Mouse (Mus musculus) liver, adult 2 months (tissue): Measurements from ENCODE around the gene Crebl2.

Experiments
- CTCF ChIP-seq: fragments of 200-500 bp; IDR thresholded peaks from 2 replicates; pipeline ENCODE4 v1.5.1; 2011; ENCODE audit warnings: low read depth, low read length, control low read depth
- POLR2A ChIP-seq: fragments of 200-500 bp; IDR thresholded peaks from 2 replicates; pipeline ENCODE4 v1.6.1; 2011; ENCODE audit warnings: low read length, control low read depth; ENCODE audit not compliant: insufficient read depth; ENCODE audit errors: extremely low read depth

DNA sequence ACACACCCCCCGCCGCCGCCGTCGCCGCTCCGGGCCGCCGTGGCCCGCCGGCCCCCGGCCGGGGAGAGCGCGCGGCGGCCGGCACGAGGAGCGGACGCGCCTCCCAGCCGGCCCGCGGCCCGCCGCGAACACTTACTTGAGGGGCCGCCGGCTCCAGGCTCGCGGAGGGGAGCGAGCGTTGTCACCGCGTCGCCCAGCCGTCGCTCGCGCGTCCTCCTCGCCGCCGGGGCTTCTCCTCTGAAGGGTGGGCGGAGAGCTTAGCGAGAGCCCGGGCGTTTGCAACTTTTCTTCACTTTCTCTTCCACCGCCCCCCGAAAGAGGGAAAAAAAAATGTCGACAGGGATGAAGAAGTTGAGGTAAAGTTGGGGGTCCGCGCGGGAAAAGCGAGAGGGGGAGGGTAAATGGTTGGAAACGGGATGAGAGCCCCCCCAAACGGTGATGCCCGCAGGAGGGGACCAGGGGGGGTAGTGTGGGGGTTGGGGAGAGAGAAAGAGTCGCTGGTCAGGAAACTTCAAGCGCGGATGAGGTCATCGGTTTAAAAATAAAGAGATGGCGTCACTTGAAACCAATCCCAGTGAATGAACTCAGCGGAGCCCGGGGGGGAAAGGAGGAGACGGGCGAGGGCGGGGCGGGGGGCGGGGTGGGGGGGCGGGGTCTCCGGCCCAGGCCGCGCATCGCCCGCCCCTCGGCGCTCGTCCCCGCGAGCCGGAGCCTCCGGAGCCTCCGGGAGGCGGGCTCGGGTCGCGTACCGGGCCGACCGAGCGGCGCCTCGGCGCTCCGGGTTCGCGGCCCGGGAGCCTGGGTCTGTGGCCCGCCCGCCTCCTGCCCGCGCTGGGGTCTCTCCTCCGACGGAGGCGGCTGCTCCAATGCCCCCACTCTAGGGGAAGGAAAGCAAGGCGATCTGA lies 37.6 kb upstream of the Crebl2 start, which contains the start of gene Dusp16:
- no peak for TF ChIP-seq CTCF
- TF ChIP-seq POLR2A = 0 out of 2 replicates have a peak, but pooled peaks have one; percentile 31
